Mouse (Mus musculus) kidney, embryonic 15.5 days (tissue): ENCODE measurements around the gene Kctd7. TPM values are rescaled to one million over a fixed set of nuclear protein-coding genes. Genes with fewer than 3 reads are reported as not detected.
A peak's percentile ranks its signal among the peaks of the same experiment; 100 is the strongest.

ENCODE experiments used
- ATAC-seq: fragments of 200-750 bp; cut with Nextera tagmentation; replicated peaks from 2 replicates; pipeline ENCODE4 v1.8.0; 2017; ENCODE audit warnings: moderate TSS enrichment; ENCODE audit not compliant: low FRiP score
- H3K27ac ChIP-seq: fragments of 300-500 bp; sonication (generic); 2 replicates; pipeline ENCODE4 v1.5.1; 2015; ENCODE audit warnings: mild to moderate bottlenecking, inconsistent platforms
- H3K27me3 ChIP-seq: fragments of 300-500 bp; sonication (generic); 2 replicates; pipeline ENCODE4 v1.6.1; 2015; ENCODE audit warnings: inconsistent platforms
- H3K36me3 ChIP-seq: fragments of 300-500 bp; sonication (generic); 2 replicates; pipeline ENCODE4 v1.6.1; 2015; ENCODE audit warnings: inconsistent platforms
- H3K4me1 ChIP-seq: fragments of 300-500 bp; sonication (generic); 2 replicates; pipeline ENCODE4 v1.6.1; 2015; ENCODE audit warnings: inconsistent platforms
- H3K4me2 ChIP-seq: fragments of 300-500 bp; sonication (generic); 2 replicates; pipeline ENCODE4 v1.6.1; 2015; ENCODE audit warnings: moderate library complexity, mild to moderate bottlenecking, inconsistent platforms
- H3K4me3 ChIP-seq: fragments of 300-500 bp; sonication (generic); replicated peaks from 2 replicates; pipeline ENCODE4 v1.5.1; 2015; ENCODE audit warnings: mild to moderate bottlenecking, inconsistent platforms
- H3K9ac ChIP-seq: fragments of 300-500 bp; sonication (generic); 2 replicates; pipeline ENCODE4 v1.6.1; 2015; ENCODE audit warnings: mild to moderate bottlenecking, inconsistent platforms
- H3K9me3 ChIP-seq: fragments of 300-500 bp; sonication (generic); replicated peaks from 2 replicates; pipeline ENCODE4 v1.6.1; 2016; ENCODE audit warnings: inconsistent platforms
- WGBS: fragments of 180-500 bp; shearing (Covaris S2); methylation state at CpG from one replicate; pipeline ENCODE4 v1.1.7; 2015; ENCODE audit warnings: mixed read lengths; 5-methylcytosine and 5-hydroxymethylcytosine counted together
- polyA plus RNA-seq: library from polyadenylated mRNA; unstranded; fragments of >200 nt; fragmentation: Nextera tagmentation; extraction: Ambion mirVana; gene quantifications from 2 replicates; pipeline ENCODE4 v1.2.1, GENCODE M21; 2015

The Kctd7 gene
- polyA plus RNA-seq, 1 experiment from 2014 or later = 4.7 TPM

- Histone ChIP-seq H3K4me3 (no peak overlapping the region), H3K4me2 (no peak overlapping the region), H3K36me3 (peaks cover 74% of the 10 kb centered on the region), H3K9ac (no peak overlapping the region), H3K27ac (peak overlapping the region; percentile 37; the same call in 1 of the 2 replicates), H3K4me1 (peaks cover 8% of the 10 kb centered on the region; the same call in 1 of the 2 replicates), H3K27me3 (no peaks in the 10 kb centered on the region), H3K9me3 (no peaks in the 10 kb centered on the region)
- WGBS = 60% methylated on average over 3 of the region's 3 CpGs
- ATAC-seq = no peak
These were observed 52.8 kb downstream of the Kctd7 start for GRCm38 (mm10) chr5:130197454-130197853.

DNA sequence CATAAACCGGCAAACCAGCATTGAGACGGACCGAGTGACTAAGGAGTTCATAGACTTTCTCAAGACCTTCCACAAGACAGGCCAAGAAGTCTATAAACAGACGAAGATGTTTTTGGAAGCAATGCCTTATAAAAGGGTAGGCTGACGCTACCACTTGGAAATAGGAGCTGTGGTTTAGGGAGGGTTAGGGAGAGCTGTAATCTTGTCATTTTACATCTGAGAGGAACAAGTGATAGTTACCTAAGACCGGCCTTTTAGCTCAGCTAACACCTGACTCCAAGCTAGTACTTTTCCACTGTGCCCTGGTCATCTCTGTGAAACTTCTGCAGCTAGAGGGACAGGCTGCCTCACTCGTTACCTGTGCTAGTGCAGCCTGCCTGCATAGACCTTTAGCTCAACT, 53.3 kb downstream of the Kctd7 start:
- Histone ChIP-seq H3K27ac (no peak overlapping the region), H3K27me3 (no peaks in the 10 kb centered on the region), H3K9ac (no peak overlapping the region), H3K36me3 (peaks cover 76% of the 10 kb centered on the region), H3K9me3 (no peaks in the 10 kb centered on the region), H3K4me2 (no peak overlapping the region), H3K4me3 (no peak overlapping the region), H3K4me1 (peaks cover 8% of the 10 kb centered on the region; the same call in 1 of the 2 replicates)
- WGBS = 67% methylated on average over 7 of the region's 7 CpGs
- ATAC-seq = no peak

DNA sequence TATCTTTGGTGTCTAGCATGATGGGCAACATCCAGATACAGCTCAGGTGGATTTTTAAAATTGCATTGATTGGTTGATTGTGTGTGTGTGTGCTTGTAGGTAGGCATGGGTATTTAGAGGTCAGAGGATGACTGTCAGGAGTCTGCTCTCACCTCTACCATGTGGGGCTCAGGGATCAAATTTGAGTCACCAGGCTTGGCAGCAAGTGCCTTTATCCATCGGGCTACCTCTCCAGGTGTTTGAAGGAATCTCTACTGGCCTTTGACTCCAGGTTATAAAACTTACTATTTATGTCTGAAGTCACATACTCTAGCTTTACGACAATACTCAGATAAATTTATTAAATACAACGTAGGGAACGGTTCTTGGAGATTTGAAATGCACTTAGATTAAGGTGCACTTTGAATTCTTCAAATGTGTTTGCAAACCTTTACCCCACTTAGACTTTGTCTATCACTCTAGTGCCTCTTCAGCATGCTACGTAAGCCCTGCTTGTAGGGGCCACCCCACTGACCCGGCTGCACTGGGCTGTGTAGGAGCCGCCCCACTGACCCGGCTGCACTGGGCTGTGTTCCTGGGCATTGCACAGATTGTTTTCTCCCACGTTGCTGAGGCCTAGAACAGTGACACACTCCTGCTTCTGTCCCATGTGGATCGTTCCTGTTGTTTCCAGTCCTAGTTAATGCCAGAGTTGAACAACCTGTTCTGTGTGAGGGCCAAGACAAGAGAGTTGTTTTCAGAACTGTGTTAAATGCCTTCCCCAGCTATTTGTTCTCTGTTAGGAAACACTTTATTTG, 55.8 kb downstream of the Kctd7 start:
- peaks cover 71% of the 10 kb centered on the region for H3K36me3 ChIP-seq
- peak overlapping the region; percentile 11; the same call in 1 of the 2 replicates for H3K27ac ChIP-seq
- H3K4me1 ChIP-seq = 0 out of 2 replicates have a peak, but pooled peaks cover 3% of the 10 kb centered on the region
- H3K4me3 ChIP-seq = no peak overlapping the region
- no peak overlapping the region for H3K4me2 ChIP-seq
- H3K27me3 ChIP-seq = no peaks in the 10 kb centered on the region
- no peak; the same call in 1 of the 2 replicates for ATAC-seq
- H3K9ac ChIP-seq = no peak overlapping the region
- 49% methylated on average over 10 of the region's 10 CpGs for WGBS
- H3K9me3 ChIP-seq = no peaks in the 10 kb centered on the region

- no peak overlapping the region for H3K27ac ChIP-seq
- WGBS = 81% methylated on average over 4 of the region's 4 CpGs
- no peak overlapping the region for H3K4me3 ChIP-seq
- H3K27me3 ChIP-seq = no peaks in the 10 kb centered on the region
- peaks cover 75% of the 10 kb centered on the region for H3K36me3 ChIP-seq
- H3K4me2 ChIP-seq = no peak overlapping the region
- H3K4me1 ChIP-seq = 0 out of 2 replicates have a peak, but pooled peaks cover 3% of the 10 kb centered on the region
- H3K9me3 ChIP-seq = no peaks in the 10 kb centered on the region
- ATAC-seq = no peak
- H3K9ac ChIP-seq = no peak overlapping the region
These were observed 59.3 kb downstream of the Kctd7 start for GRCm38 (mm10) chr5:130203948-130204347.

DNA sequence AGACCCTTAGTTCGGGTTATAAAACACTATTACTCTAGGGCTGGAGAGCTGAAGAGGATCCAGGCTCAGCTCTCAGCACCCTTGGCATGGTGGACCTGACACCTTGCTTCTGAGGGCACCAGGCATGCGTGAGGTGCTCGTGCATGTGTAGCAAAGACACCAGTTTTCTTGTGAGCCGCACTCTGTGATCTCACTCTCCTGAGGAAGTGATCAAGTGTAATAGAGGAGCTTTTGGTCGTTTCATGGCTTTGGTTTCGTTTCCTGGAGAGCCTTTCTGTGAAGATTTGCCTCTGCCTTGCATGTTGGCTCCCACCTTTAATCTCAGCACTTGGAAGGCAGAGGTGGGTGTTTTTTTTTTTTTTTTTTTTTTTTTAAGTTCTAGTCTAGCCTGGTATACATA, 59.9 kb downstream of the Kctd7 start:
- Histone ChIP-seq H3K27me3 (no peaks in the 10 kb centered on the region), H3K36me3 (peaks cover 77% of the 10 kb centered on the region), H3K27ac (no peak overlapping the region), H3K4me1 (0 out of 2 replicates have a peak, but pooled peaks cover 3% of the 10 kb centered on the region), H3K9me3 (no peaks in the 10 kb centered on the region), H3K4me3 (no peak overlapping the region), H3K4me2 (no peak overlapping the region), H3K9ac (no peak overlapping the region)
- ATAC-seq = no peak
- 71% methylated on average over 6 of the region's 6 CpGs for WGBS

Other genes starting within 250 kb of the Kctd7 start
- gene Zbed5, start 249.1 kb upstream of the Kctd7 start, polyA plus RNA-seq = 6.4 and 7.1 TPM in 2 replicates
- 0.27 and 0.31 TPM in 2 replicates for gene Phkg1, start 246.3 kb upstream of the Kctd7 start, polyA plus RNA-seq
- gene Nupr1l, start 236.3 kb upstream of the Kctd7 start, polyA plus RNA-seq = 3.6 and 4.2 TPM in 2 replicates
- gene Vkorc1l1, start 202.9 kb upstream of the Kctd7 start, polyA plus RNA-seq = 26.3 and 30.2 TPM in 2 replicates
- gene Gusb, start 141.8 kb upstream of the Kctd7 start, polyA plus RNA-seq = 53.7 and 55.2 TPM in 2 replicates
- gene Asl, start 115.6 kb upstream of the Kctd7 start, polyA plus RNA-seq = 49.9 and 50.6 TPM in 2 replicates
- 39.0 and 40.6 TPM in 2 replicates for gene Crcp, start 115.6 kb upstream of the Kctd7 start, polyA plus RNA-seq
- 67.7 and 72.5 TPM in 2 replicates for gene Tpst1, start 71.5 kb upstream of the Kctd7 start, polyA plus RNA-seq
- 30.0 and 32.1 TPM in 2 replicates for gene Rabgef1, start 26.9 kb downstream of the Kctd7 start, polyA plus RNA-seq
- 33.6 and 34.6 TPM in 2 replicates for gene Tmem248, start 72.2 kb downstream of the Kctd7 start, polyA plus RNA-seq
- 73.4 and 75.3 TPM in 2 replicates for gene Sbds, start 110.7 kb downstream of the Kctd7 start, polyA plus RNA-seq
- gene Tyw1, start 110.8 kb downstream of the Kctd7 start, polyA plus RNA-seq = 28.0 TPM in 2 replicates
- gene Caln1, start 224.6 kb downstream of the Kctd7 start, polyA plus RNA-seq = 0.78 and 1.1 TPM in 2 replicates
- not detected in 2 replicates for gene A330070K13Rik, start 239.8 kb downstream of the Kctd7 start, polyA plus RNA-seq